Mouse (Mus musculus): ENCODE measurements around the gene Akr1b8.
A peak's percentile ranks its signal among the peaks of the same experiment; 100 is the strongest.
"Not testable (repeated sequence)": the region's sequence is repeated elsewhere in the genome, so short reads cannot be mapped to it uniquely, and the experiment has no call there.

The Akr1b8 gene

DNA sequence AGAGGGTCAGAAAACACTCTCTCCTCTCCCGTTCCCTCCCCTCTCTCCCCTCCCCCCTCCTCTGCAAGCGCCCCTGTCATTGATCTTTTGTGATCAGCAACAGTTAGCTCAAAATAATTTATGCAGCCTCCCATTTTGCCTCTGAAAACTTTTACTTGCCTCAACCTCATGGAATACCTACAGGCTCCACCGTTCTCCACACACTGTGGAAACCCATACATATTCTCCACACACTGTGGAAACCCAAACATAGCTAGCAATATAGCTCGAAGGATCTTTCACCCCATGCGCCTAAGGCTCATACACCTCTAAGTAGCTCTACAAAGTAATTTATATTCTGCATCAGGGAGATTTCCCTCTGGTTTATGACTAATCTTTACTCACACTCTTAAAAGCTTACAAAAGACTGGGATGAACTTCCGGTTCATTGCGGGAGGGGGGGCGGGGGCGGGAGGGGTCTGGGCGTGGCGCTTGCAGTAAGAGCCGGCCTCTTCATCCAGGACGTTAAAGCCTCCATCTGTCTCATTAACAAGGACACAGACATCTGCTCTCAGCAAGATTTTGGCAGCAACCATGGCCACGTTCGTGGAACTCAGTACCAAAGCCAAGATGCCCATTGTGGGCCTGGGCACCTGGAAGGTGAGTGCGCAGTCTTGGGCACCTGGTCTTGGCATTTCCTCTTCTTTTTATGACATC lies at the start of gene Akr1b8:
TSS of gene Akr1b8 (plus strand) at position 462 of the 696 bp plus-strand sequence.
- no peak for DNase-seq (ENCODE audit: low spot score in 2 of 2)

GRCm38 (mm10) chr6:34304675-34305241 lies 49.2 kb upstream of the Akr1b8 start:
- no peak for DNase-seq (ENCODE audit: low spot score in 2 of 2)

DNA sequence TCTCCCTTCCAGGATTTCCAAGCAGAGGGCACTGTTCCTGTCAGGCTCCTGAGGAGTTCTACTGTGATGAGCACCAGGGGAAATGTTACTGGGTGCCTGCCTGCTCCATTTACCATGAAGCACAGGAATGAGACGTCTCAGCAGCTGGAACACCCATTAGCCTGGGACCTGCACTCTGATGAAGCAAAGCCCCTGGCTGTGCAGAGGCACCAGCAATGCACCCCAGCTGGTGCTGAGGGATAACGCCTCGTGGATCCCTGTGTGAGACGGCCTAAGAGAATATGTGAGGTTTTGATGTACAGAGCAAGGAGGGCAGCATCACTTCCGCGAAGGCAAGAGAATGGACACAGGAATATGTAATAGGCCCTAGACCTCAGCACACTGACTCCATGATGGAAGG lies 47.1 kb upstream of the Akr1b8 start:
- DNase-seq (ENCODE audit: low spot score in 2 of 2), result no peak

- no peak for DNase-seq (ENCODE audit: low spot score in 2 of 2)
Measured at GRCm38 (mm10) chr6:34309526-34309925, 44.4 kb upstream of the Akr1b8 start.

- no peak for DNase-seq (ENCODE audit: low spot score in 2 of 2)
Measured at GRCm38 (mm10) chr6:34310023-34310595, 43.8 kb upstream of the Akr1b8 start.

- DNase-seq (ENCODE audit: low spot score in 2 of 2), result no peak
Measured at GRCm38 (mm10) chr6:34313386-34313785, 40.5 kb upstream of the Akr1b8 start.

DNA sequence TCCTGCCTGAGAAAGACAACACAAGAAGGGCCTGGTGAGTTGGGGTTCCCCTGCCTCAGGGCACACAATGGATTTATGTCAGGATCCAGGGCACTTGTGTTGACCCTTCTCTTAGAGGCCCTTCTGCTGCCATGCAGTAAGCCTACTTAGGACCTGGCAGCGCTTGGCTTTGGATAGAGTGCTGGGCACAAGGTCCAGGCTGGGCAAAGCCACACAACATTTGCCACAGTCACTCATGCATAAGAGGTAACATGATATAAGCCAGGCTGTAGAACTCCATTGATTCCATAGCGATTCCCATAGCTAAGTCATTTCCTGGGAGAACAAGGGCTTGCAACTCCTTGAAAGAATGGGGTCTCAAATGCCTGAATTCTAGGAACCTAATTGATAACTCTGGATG lies 40.0 kb upstream of the Akr1b8 start:
- DNase-seq (ENCODE audit: low spot score in 2 of 2), result no peak

- DNase-seq (ENCODE audit: low spot score in 2 of 2), result peak; percentile 84 to 94
Measured at GRCm38 (mm10) chr6:34316854-34317771, 36.8 kb upstream of the Akr1b8 start, which contains the start of gene Akr1b3. TSS of gene Akr1b3 (minus strand) at chr6:34317478.

DNA sequence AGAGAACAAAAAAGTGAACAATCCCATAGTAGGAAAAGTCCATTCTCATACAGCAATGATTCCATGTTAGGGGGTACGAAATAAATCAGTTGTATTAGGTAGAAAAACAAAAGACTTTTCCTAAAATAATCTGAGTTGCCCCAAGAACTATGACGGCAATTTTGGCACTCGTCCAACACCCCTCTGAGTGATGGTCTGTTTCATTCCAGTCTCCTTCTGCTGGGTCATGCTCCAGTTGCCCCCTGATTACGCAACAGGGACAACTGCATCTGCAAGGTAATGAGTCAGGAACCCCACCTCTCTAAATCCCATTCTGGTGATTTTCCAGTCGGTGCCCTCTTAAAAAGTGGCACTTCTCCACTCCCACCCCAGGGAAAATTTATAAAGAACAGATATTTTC lies 35.7 kb upstream of the Akr1b8 start:
- no peak for DNase-seq (ENCODE audit: low spot score in 2 of 2)

GRCm38 (mm10) chr6:34318636-34319035 lies 35.3 kb upstream of the Akr1b8 start:
- no peak for DNase-seq (ENCODE audit: low spot score in 2 of 2)

GRCm38 (mm10) chr6:34322121-34322520 lies 31.8 kb upstream of the Akr1b8 start:
- DNase-seq (ENCODE audit: low spot score in 2 of 2), result no peak

GRCm38 (mm10) chr6:34331379-34331778 lies 22.5 kb upstream of the Akr1b8 start:
- no peak for DNase-seq (ENCODE audit: low spot score in 2 of 2)

DNA sequence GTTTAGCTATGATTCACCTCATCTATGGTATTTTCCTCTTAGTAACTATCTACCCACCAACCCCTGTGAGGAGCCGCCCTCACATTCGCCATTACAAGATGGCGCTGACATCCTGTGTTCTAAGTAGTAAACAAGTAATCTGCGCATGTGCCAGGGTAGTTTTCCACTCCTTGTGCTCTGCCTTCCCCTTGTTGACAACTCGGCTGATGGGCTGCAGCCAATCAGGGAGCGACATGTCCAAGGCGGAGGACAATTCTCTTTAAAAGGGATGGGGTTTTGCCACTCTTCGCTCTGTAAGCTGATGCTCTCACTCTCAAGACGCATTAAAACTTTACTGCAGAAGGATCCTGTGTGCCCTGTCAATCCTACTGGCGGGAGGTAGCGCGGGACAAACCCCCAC lies 22.1 kb upstream of the Akr1b8 start:
- not testable (repeated sequence) for DNase-seq (ENCODE audit: low spot score in 2 of 2)

DNA sequence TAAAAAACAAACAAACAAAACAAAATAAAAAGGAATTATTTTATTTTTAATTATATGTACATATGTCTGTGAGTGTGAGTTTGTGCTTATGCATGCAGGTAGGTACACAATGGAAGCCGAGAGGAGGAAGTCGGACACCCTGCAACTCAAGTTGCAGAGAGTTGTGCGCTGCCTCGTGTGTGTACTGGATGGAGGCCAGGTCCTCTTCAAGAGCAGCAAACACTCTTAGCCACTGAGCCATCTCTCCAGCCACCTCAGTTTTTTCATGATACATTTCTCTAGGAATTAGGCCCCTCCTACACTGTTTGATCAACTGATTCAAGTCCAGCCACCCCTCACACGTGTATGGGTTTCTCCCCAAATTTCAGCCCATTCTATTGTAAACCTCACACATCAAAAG lies 19.2 kb upstream of the Akr1b8 start:
- DNase-seq (ENCODE audit: low spot score in 2 of 2), result no peak

- no peak for DNase-seq (ENCODE audit: low spot score in 2 of 2)
Measured at GRCm38 (mm10) chr6:34337799-34338198, 16.1 kb upstream of the Akr1b8 start.

GRCm38 (mm10) chr6:34341991-34342390 lies 11.9 kb upstream of the Akr1b8 start:
- DNase-seq (ENCODE audit: low spot score in 2 of 2), result no peak

GRCm38 (mm10) chr6:34342476-34342875 lies 11.4 kb upstream of the Akr1b8 start:
- no peak for DNase-seq (ENCODE audit: low spot score in 2 of 2)

- DNase-seq (ENCODE audit: low spot score in 2 of 2), result no peak
Measured at GRCm38 (mm10) chr6:34343426-34343825, 10.5 kb upstream of the Akr1b8 start.

GRCm38 (mm10) chr6:34344135-34344850 lies 9.6 kb upstream of the Akr1b8 start:
- DNase-seq (ENCODE audit: low spot score in 2 of 2), result no peak

DNA sequence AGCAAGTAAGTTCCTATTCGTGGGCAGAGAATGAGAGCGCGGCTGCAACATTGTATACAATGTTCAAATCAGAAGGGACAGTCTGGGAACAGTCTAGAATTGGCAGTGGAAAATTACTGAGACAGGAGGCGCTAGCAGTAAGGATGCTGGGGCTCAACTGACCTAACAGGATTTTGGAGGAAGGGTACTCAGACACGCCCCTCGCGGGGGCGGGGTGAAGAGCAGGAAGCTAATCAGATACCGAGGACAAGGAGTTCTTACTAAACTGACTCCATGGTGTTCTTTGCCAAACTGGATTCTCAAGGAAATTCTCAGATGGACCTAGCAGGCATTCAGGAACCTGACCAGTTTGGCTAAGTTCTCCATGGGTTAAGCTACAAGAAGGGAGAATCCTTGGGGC lies 9.0 kb upstream of the Akr1b8 start:
- DNase-seq (ENCODE audit: low spot score in 2 of 2), result no peak

DNA sequence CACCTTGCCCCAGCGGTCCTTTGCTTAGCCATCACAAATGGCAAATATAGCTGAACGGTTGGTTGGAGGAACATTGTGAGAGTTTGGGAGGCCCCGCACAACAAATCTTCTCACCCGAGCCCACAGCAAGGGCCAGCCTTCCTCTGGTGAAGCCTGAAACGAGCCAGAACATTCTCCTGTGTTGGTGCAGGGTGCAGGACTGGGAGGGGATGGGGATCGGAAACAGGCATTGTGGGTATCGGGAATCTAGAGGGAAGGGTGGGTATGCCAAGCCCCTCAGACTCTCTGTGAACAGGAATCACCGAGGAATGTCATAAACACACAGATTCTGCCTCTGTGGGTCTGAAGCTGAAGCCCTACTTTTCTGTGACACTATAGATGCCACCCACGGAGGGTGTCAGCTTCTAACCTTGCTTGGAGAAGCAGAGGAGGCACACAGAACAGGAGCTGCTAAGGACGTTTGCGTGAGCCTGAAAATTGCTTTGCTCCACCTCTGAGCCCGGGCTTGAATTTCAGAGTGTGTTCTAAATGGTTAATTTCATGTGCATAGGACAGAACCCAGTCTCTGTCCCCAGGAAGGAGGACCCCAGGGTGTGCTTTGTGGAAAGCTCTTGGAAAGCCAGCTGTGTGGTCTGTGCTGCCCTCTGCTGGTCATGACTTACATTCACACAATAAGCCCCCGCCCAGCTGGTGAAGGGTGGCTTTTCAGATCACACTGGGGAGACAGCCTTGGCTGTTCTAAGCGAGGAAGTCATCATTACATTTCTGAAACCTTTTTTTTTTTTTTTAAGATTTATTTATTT lies 7.6 kb upstream of the Akr1b8 start:
- peak; percentile 22 to 82 for DNase-seq (ENCODE audit: low spot score in 2 of 2)

Measured in left cerebral cortex, adult 9 months (tissue).